Mouse (Mus musculus) liver, postnatal 0 days (tissue): ENCODE measurements around the gene Zfp280b. TPM values are rescaled to one million over a fixed set of nuclear protein-coding genes. Genes with fewer than 3 reads are reported as not detected.

Source experiments
- ATAC-seq: fragments of 200-750 bp; cut with Nextera tagmentation; 2 replicates; pipeline ENCODE4 v1.8.0; 2017; ENCODE audit warnings: mild to moderate bottlenecking, moderate library complexity
- DNase-seq: peaks from one replicate; pipeline ENCODE4 v3.0.0-alpha.2; 2016
- H3K27ac ChIP-seq: fragments of 300-500 bp; sonication (generic); 2 replicates; pipeline ENCODE4 v1.5.1; 2014; ENCODE audit warnings: antibody characterized with exemption, moderate library complexity, mild to moderate bottlenecking, low read depth
- H3K27me3 ChIP-seq: fragments of 300-500 bp; sonication (generic); 2 replicates; pipeline ENCODE4 v1.6.1; 2014; ENCODE audit warnings: low read length, control low read depth, mixed read lengths; ENCODE audit not compliant: insufficient read depth
- H3K36me3 ChIP-seq: fragments of 300-500 bp; sonication (generic); replicated peaks from 2 replicates; pipeline ENCODE4 v1.6.1; 2014; ENCODE audit warnings: mild to moderate bottlenecking, control low read depth, low read length, moderate library complexity, mixed read lengths; ENCODE audit not compliant: insufficient read depth
- H3K4me1 ChIP-seq: fragments of 300-500 bp; sonication (generic); 2 replicates; pipeline ENCODE4 v1.6.1; 2014; ENCODE audit warnings: antibody characterized with exemption, mild to moderate bottlenecking, control low read depth; ENCODE audit not compliant: insufficient read depth
- H3K4me2 ChIP-seq: fragments of 300-500 bp; sonication (generic); 2 replicates; pipeline ENCODE4 v1.6.1; 2014; ENCODE audit warnings: low read depth, mild to moderate bottlenecking, low read length, moderate library complexity, mixed read lengths
- H3K4me3 ChIP-seq: fragments of 300-500 bp; sonication (generic); 2 replicates; pipeline ENCODE4 v1.5.1; 2014; ENCODE audit warnings: low read depth, low read length
- H3K9ac ChIP-seq: fragments of 300-500 bp; sonication (generic); replicated peaks from 2 replicates; pipeline ENCODE4 v1.6.1; 2014; ENCODE audit warnings: mild to moderate bottlenecking, moderate library complexity
- H3K9me3 ChIP-seq: fragments of 300-500 bp; sonication (generic); 2 replicates; pipeline ENCODE4 v1.6.1; 2016; ENCODE audit warnings: mild to moderate bottlenecking, control low read depth, low read length, mixed read lengths
- CTCF ChIP-seq: sonication (generic); IDR thresholded peaks from 2 replicates; pipeline ENCODE4 v1.5.1; 2016; ENCODE audit warnings: antibody characterized with exemption, low read depth
- EP300 ChIP-seq: IDR thresholded peaks from 2 replicates; pipeline ENCODE4 v1.6.1; 2016; ENCODE audit warnings: antibody characterized with exemption, low read depth, mild to moderate bottlenecking
- WGBS: fragments of 180-500 bp; shearing (Covaris S2); extraction: QIAGEN DNeasy Blood & Tissue Kit; methylation state at CpG from one replicate; pipeline ENCODE4 v1.1.7; 2014; ENCODE audit not compliant: insufficient replicate concordance; 5-methylcytosine and 5-hydroxymethylcytosine counted together
- polyA plus RNA-seq: library from polyadenylated mRNA; unstranded; fragments of >200 nt; fragmentation: Nextera tagmentation; extraction: Ambion mirVana; gene quantifications from 2 replicates; pipeline ENCODE4 v1.2.1, GENCODE M21; 2015

Gene Zfp280b
- polyA plus RNA-seq, 1 experiment from 2014 or later: 7.3 TPM

DNA sequence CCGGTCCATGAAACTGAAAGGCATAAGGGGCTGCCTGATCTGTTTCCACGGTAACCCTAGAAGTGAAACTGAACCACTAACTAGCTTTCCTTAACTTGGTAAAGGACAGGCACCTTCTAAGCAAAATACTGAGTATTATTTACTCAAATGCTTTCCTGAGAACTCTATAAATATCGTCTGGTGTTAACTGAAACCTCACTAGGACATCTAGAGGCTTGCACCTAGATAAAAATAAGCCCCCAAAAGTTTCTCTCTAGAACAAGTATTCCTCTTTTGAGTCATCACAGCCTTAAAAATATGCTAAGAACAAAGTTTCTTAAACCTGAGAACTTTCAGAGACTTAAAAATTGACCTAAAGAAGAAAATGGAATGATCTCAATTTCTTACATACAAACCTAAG lies 15.6 kb upstream of the Zfp280b start:
- 84% methylated on average over 3 of the region's 3 CpGs for WGBS

DNA sequence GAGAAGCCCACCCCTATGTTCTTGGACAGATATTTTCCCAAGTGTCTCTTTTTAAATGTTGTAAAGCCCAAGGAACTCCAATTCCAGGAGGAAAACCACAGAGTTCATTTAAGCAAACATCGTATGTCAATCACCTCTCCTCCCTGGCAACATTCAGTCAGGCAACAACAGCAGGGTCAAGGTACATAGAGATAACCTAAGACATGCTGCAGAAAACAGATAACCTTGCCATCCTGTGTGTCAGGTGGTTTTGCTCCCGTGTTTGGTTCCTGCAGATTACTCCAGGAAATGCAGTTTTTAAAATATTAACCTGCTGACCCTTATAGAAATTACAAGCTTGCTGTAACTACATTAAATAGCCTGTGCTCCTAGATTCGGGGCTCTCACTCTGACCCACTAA lies 10.7 kb upstream of the Zfp280b start:
- DNase-seq (no peak), ATAC-seq (no peak)
- Histone ChIP-seq H3K9me3 (no peaks in the 10 kb centered on the region), H3K36me3 (no peaks in the 10 kb centered on the region), H3K27ac (no peak overlapping the region), H3K4me3 (no peak overlapping the region), H3K4me1 (no peaks in the 10 kb centered on the region), H3K4me2 (no peak overlapping the region), H3K27me3 (no peaks in the 10 kb centered on the region), H3K9ac (no peak overlapping the region)
- WGBS: 22% methylated on average over 3 of the region's 3 CpGs
- TF ChIP-seq EP300: no peak
- no peak for TF ChIP-seq CTCF

More for the DNA sequence above, 15.6 kb upstream of the Zfp280b start:
- no peaks in the 10 kb centered on the region for H3K9me3 ChIP-seq
- no peaks in the 10 kb centered on the region for H3K36me3 ChIP-seq
- DNase-seq (no peak), ATAC-seq (no peak)
- TF ChIP-seq CTCF (no peak), EP300 (no peak)
- no peak overlapping the region for H3K4me3 ChIP-seq
- no peak overlapping the region for H3K4me2 ChIP-seq
- no peak overlapping the region for H3K27ac ChIP-seq
- no peak overlapping the region for H3K9ac ChIP-seq
- no peaks in the 10 kb centered on the region for H3K27me3 ChIP-seq
- H3K4me1 ChIP-seq: no peaks in the 10 kb centered on the region

DNA sequence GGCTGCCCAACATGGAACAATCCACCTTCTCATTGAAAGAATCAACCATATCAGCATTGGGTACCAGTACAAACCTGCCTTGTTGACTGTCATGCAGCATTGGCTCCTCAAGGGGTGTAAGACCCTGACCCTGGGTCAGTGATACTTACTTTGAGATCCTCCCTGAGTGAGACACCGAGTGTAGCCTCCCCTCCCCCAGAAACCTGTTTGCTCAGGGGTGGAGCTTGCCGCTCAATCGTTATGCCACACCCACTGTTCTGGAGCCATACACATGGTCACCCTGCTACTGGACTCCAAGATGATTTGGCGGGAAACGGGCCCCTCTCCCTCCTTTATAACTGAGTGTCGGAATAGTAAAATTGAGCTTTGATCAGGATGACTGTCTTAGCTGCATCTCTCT lies 8.5 kb upstream of the Zfp280b start:
- no peaks in the 10 kb centered on the region for H3K36me3 ChIP-seq
- 88% methylated on average over 6 of the region's 6 CpGs for WGBS
- no peak for ATAC-seq

DNA sequence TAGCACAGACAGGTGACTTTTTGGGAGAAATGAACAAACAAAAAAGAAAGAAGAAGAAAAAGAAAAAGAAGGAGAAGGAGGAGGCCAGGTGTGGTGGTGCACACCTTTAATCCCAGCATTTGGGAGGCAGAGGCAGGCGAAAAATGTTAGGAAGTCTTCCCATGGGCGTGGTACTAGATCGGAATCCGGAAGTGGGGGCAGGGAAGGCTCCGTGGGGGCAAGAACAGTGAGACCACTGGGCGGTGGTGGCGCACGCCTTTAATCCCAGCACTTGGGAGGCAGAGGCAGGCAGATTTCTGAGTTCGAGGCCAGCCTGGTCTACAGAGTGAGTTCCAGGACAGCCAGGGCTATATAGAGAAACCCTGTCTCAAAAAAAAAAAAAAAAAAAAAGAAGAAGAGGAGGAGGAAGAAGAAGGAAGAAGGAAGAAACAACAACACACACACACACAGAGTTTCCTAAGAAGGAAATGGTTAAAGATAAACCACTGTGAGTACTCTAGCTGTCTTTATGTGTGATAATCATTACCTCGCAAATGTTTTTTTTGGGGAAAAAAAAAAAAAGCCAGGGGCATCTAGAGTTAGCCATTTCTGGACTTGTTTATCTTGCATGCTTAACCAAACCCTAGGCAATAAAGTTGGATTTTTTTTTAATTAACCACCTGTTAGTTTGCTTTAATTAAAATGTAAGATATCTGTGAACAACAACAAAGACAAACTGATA lies 6.8 kb upstream of the Zfp280b start:
- Histone ChIP-seq H3K4me3 (no peak overlapping the region), H3K27me3 (no peaks in the 10 kb centered on the region), H3K4me1 (no peaks in the 10 kb centered on the region), H3K27ac (no peak overlapping the region), H3K9ac (no peak overlapping the region), H3K36me3 (no peaks in the 10 kb centered on the region), H3K4me2 (no peak overlapping the region), H3K9me3 (no peaks in the 10 kb centered on the region)
- 81% methylated on average over 9 of the region's 10 CpGs for WGBS
- ATAC-seq: no peak
- DNase-seq: no peak
- TF ChIP-seq EP300: no peak
- no peak for TF ChIP-seq CTCF

More for the DNA sequence above, 8.5 kb upstream of the Zfp280b start:
- no peak for DNase-seq
- H3K27ac ChIP-seq: no peak overlapping the region
- H3K4me1 ChIP-seq: no peaks in the 10 kb centered on the region
- H3K9ac ChIP-seq: no peak overlapping the region
- H3K27me3 ChIP-seq: no peaks in the 10 kb centered on the region
- no peak overlapping the region for H3K4me3 ChIP-seq
- H3K4me2 ChIP-seq: no peak overlapping the region
- TF ChIP-seq CTCF (no peak), EP300 (no peak)
- no peaks in the 10 kb centered on the region for H3K9me3 ChIP-seq

DNA sequence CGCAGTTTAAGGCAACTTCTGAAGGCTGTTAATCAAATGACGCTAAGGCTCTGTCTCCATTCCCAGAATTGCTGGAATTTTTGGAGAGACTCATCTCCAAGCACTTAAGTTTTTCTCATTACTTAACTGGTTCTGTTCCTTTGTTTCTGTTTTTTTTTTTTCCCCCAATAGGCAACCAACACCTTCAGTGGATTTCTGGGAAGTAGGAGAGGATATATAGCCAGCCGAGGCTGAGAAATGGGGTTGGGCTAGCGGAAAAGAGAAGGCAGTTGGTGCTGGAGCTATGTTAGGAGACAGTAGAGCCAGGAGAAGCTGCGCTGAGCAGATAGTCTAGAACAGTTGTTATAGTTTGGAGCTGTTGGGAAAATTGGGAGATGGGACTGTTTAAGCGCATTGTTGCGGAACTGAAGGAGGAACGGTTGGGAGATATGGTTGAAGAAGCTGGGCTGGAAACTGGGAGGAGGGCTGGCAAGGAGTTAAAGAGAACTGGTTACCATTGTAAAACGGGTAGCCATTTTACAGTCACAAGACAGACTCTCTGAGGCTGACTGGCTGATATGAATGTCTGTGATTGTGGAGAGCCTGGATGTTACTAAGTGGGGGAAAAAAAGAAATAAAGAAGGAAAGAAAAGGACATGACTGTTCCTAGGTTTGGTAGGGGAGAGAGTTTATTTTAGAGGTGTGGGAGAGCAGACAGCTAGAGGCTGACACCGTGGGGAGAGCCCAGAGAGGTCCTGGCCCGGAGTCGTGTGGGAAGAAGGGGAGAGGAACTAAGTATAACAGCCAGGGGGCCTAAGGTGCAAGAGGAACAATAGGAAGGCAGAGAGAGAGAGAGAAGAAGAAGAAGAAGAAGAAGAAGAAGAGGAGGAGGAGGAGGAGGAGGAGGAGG lies 5.1 kb upstream of the Zfp280b start:
- 0 out of 2 replicates have a peak, but pooled peaks cover 4% of the 10 kb centered on the region for H3K4me1 ChIP-seq
- H3K27me3 ChIP-seq: no peaks in the 10 kb centered on the region
- no peak for TF ChIP-seq EP300
- no peak for TF ChIP-seq CTCF
- H3K4me2 ChIP-seq: no peak overlapping the region
- H3K27ac ChIP-seq: no peak overlapping the region
- 59% methylated on average over 12 of the region's 12 CpGs for WGBS
- ATAC-seq: no peak
- H3K4me3 ChIP-seq: no peak overlapping the region
- no peak for DNase-seq
- no peak overlapping the region for H3K9ac ChIP-seq
- H3K9me3 ChIP-seq: no peaks in the 10 kb centered on the region
- H3K36me3 ChIP-seq: no peaks in the 10 kb centered on the region

DNA sequence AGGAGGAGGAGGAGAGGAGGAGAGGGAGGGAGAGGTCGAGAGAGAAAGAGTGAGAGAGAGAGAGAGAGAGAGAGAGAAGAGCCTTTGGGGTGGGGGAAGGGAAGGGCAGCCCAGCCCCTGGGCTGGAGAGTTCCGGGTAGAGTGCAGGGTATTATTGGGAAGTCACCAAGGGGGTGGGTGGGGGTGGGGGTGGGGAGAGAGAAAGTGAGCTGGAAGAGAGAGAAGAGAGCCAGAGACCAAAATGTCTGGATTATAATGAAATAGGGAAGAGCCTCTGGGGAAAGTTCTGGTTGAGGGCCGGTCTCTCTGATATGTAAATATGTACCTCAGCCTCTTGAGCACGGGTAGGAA lies 4.5 kb upstream of the Zfp280b start:
- Histone ChIP-seq H3K4me3 (no peak overlapping the region), H3K27me3 (no peaks in the 10 kb centered on the region), H3K27ac (no peak overlapping the region), H3K36me3 (no peaks in the 10 kb centered on the region), H3K4me2 (no peak overlapping the region), H3K9me3 (no peaks in the 10 kb centered on the region), H3K4me1 (peaks cover 5% of the 10 kb centered on the region; the same call in 1 of the 2 replicates), H3K9ac (no peak overlapping the region)
- WGBS: 17% methylated on average over 4 of the region's 4 CpGs
- no peak for TF ChIP-seq EP300
- TF ChIP-seq CTCF: no peak
- ATAC-seq: no peak
- DNase-seq: no peak
